ENCODE assay signal across 8 mouse cellular contexts in the genomic region with DNA sequence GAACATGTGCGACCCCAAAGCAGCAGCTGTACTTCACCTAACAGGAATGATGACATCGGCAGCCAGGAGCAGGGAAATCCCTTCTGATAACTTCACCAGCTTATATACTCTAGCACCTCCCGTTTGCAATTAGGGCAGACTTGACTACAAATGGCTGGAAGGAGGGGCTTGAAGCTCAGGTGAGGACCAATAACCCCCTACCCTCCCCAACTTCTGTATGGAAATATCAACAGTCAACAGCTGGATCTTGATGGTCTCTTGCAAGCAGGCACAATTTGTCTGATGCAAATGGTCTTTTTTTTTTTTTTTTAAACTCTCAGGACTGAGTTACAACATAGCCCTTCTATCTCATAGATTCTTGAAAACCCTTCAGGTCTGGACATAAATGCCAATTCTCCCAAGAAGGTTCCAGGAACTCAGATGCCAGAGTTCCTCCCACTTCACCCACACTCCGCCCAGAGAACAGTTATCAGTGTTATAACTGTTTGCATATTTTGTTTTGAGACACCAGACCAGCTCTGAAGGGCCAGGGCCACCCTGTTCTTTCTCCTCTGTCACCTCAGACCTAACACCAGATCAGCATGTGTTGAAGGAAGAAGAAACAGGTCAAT. TPM values are rescaled to one million over a fixed set of nuclear protein-coding genes. Genes with fewer than 3 reads are reported as not detected.
DNase-seq lines count a peak whose midpoint lies in the region; ATAC-seq and TF ChIP-seq lines count a peak whose summit lies in the region.

Gene Tet3 (minus strand): TSS at position 51 of the 611 bp plus-strand sequence.

- peaks cover 6% of the 10 kb centered on the region; the same call in 1 of the 2 replicates for H3K36me3 ChIP-seq in limb, embryonic 10.5 days
- no peaks in the 10 kb centered on the region for H3K36me3 ChIP-seq in neural tube, embryonic 15.5 days

- TF ChIP-seq CTCF in lung, adult 2 months (IDR thresholded peaks at IDR 0.05; ENCODE audit: insufficient read depth, low read length): no peak

- 0 out of 2 replicates have a peak within 1 kb of the TSS, but pooled peaks have one; percentile 19 for H3K27ac ChIP-seq in limb, embryonic 10.5 days
- no peak within 1 kb of the TSS for H3K27ac ChIP-seq in neural tube, embryonic 15.5 days (replicated peaks)

- ATAC-seq in erythroblast, adult 5-6 weeks (replicated peaks; ENCODE audit: low FRiP score, poor library complexity, severe bottlenecking): no peak
- no peak for ATAC-seq in neural tube, embryonic 15.5 days (ENCODE audit: low FRiP score)

- no peak within 1 kb of the TSS for H3K9ac ChIP-seq in neural tube, embryonic 15.5 days (replicated peaks)

- peaks cover 10% of the 10 kb centered on the region; the same call in 1 of the 2 replicates for H3K4me1 ChIP-seq in lung, adult 2 months (ENCODE audit: control insufficient read depth, insufficient read depth, low read length)
- H3K4me1 ChIP-seq in limb, embryonic 10.5 days: peaks cover 52% of the 10 kb centered on the region
- peaks cover 27% of the 10 kb centered on the region for H3K4me1 ChIP-seq in neural tube, embryonic 15.5 days

- no peaks in the 10 kb centered on the region for H3K27me3 ChIP-seq in limb, embryonic 10.5 days (ENCODE audit: low read depth, poor library complexity, severe bottlenecking)
- H3K27me3 ChIP-seq in neural tube, embryonic 15.5 days (replicated peaks): no peaks in the 10 kb centered on the region

- 49% methylated on average over 4 of the region's 4 CpGs for WGBS in lung, adult 2 months
- WGBS in limb, embryonic 10.5 days: 79% methylated on average over 4 of the region's 4 CpGs
- WGBS in neural tube, embryonic 15.5 days: 87% methylated on average over 4 of the region's 4 CpGs

- TF ChIP-seq POLR2A in lung, adult 2 months (IDR thresholded peaks at IDR 0.05; ENCODE audit: borderline replicate concordance, extremely low read depth, low read depth, low read length): no peak

- no peak for DNase-seq in lung, adult 2 months
- no peak for DNase-seq in lung, postnatal 14 days
- no peak for DNase-seq in heart, postnatal 10 days
- DNase-seq in limb, embryonic 10.5 days (ENCODE audit: low spot score): no peak
- DNase-seq in testis, postnatal 14 days (ENCODE audit: low spot score): no peak
- no peak for DNase-seq in natural killer cell, adult 2 months (ENCODE audit: low spot score in 2 of 2)

- H3K9me3 ChIP-seq in limb, embryonic 10.5 days (replicated peaks): no peaks in the 10 kb centered on the region
- no peaks in the 10 kb centered on the region for H3K9me3 ChIP-seq in neural tube, embryonic 15.5 days (replicated peaks)

- H3K4me3 ChIP-seq in lung, adult 2 months (replicated peaks; ENCODE audit: extremely low read depth, low read depth, low read length): no peak within 1 kb of the TSS
- no peak within 1 kb of the TSS for H3K4me3 ChIP-seq in limb, embryonic 10.5 days
- no peak within 1 kb of the TSS for H3K4me3 ChIP-seq in neural tube, embryonic 15.5 days (replicated peaks)

- peak within 1 kb of the TSS; percentile 94; the same call in 1 of the 2 replicates for H3K4me2 ChIP-seq in neural tube, embryonic 15.5 days

- intact Hi-C loops in heart, postnatal 10 days (cut with DNase I): loop anchor here (5.0 kb wide), 1 partner anchor 47 kb away; no protein-coding TSS in a partner anchor

RNA-seq across cellular contexts. Expression of gene Tet3, which starts in this region (rescaled TPM):
- polyA plus RNA-seq in lung, adult 2 months (2012; rRNA removed): 16.0 and 22.4 TPM in 2 replicates
- total RNA-seq in erythroblast, adult 5-6 weeks (2015; ENCODE audit: low replicate concordance): 29.6 and 35.1 TPM in 2 replicates
- total RNA-seq in erythroblast, adult 5-6 weeks (2017; ENCODE audit: low replicate concordance): 24.9 and 25.5 TPM in 2 replicates
- 10 to 100 TPM; 49.0 to 54.3 TPM for total RNA-seq in heart, postnatal 10 days (2021)
- polyA plus RNA-seq in limb, embryonic 10.5 days (2016; fragmentation: Nextera tagmentation; extraction: Ambion mirVana): 40.1 and 42.7 TPM in 2 replicates
- 57.9 and 58.9 TPM in 2 replicates for polyA plus RNA-seq in neural tube, embryonic 15.5 days (2015; fragmentation: Nextera tagmentation; extraction: Ambion mirVana)
